Mouse (Mus musculus) forebrain, embryonic 15.5 days (tissue): ENCODE results near the gene Got2. TPM values are rescaled to one million over a fixed set of nuclear protein-coding genes. Genes with fewer than 3 reads are reported as not detected.
A peak's percentile ranks its signal among the peaks of the same experiment; 100 is the strongest.
"Not testable (repeated sequence)": the region's sequence is repeated elsewhere in the genome, so short reads cannot be mapped to it uniquely, and the experiment has no call there.

Experiments
- ATAC-seq: fragments of 200-750 bp; cut with Nextera tagmentation; replicated peaks from 2 replicates; pipeline ENCODE4 v1.8.0; 2017; ENCODE audit warnings: mild to moderate bottlenecking, moderate TSS enrichment, moderate library complexity
- H3K27ac ChIP-seq: fragments of 300-500 bp; sonication (generic); replicated peaks from 2 replicates; pipeline ENCODE4 v1.5.1; 2015; ENCODE audit warnings: mild to moderate bottlenecking, inconsistent platforms
- H3K27me3 ChIP-seq: fragments of 300-500 bp; sonication (generic); 2 replicates; pipeline ENCODE4 v1.6.1; 2015; ENCODE audit warnings: inconsistent platforms
- H3K36me3 ChIP-seq: fragments of 300-500 bp; sonication (generic); 2 replicates; pipeline ENCODE4 v1.6.1; 2015; ENCODE audit warnings: mild to moderate bottlenecking, inconsistent platforms
- H3K4me1 ChIP-seq: fragments of 300-500 bp; sonication (generic); 2 replicates; pipeline ENCODE4 v1.6.1; 2015; ENCODE audit warnings: inconsistent platforms
- H3K4me2 ChIP-seq: fragments of 300-500 bp; sonication (generic); replicated peaks from 2 replicates; pipeline ENCODE4 v1.6.1; 2015; ENCODE audit warnings: mild to moderate bottlenecking, inconsistent platforms
- H3K4me3 ChIP-seq: fragments of 300-500 bp; sonication (generic); 2 replicates; pipeline ENCODE4 v1.5.1; 2015; ENCODE audit warnings: mild to moderate bottlenecking, inconsistent platforms
- H3K9ac ChIP-seq: fragments of 300-500 bp; sonication (generic); replicated peaks from 2 replicates; pipeline ENCODE4 v1.6.1; 2015; ENCODE audit warnings: mild to moderate bottlenecking, inconsistent platforms
- H3K9me3 ChIP-seq: fragments of 300-500 bp; sonication (generic); 2 replicates; pipeline ENCODE4 v1.6.1; 2016; ENCODE audit warnings: inconsistent platforms
- WGBS: fragments of 180-500 bp; shearing (Covaris S2); methylation state at CpG from one replicate; pipeline ENCODE4 v1.1.7; 2015; ENCODE audit warnings: mixed read lengths; 5-methylcytosine and 5-hydroxymethylcytosine counted together
- polyA plus RNA-seq: library from polyadenylated mRNA; unstranded; fragments of >200 nt; fragmentation: Nextera tagmentation; extraction: Ambion mirVana; gene quantifications from 2 replicates; pipeline ENCODE4 v1.2.1, GENCODE M21; 2015

Gene Got2
- polyA plus RNA-seq, 1 experiment from 2014 or later = 160 TPM

DNA sequence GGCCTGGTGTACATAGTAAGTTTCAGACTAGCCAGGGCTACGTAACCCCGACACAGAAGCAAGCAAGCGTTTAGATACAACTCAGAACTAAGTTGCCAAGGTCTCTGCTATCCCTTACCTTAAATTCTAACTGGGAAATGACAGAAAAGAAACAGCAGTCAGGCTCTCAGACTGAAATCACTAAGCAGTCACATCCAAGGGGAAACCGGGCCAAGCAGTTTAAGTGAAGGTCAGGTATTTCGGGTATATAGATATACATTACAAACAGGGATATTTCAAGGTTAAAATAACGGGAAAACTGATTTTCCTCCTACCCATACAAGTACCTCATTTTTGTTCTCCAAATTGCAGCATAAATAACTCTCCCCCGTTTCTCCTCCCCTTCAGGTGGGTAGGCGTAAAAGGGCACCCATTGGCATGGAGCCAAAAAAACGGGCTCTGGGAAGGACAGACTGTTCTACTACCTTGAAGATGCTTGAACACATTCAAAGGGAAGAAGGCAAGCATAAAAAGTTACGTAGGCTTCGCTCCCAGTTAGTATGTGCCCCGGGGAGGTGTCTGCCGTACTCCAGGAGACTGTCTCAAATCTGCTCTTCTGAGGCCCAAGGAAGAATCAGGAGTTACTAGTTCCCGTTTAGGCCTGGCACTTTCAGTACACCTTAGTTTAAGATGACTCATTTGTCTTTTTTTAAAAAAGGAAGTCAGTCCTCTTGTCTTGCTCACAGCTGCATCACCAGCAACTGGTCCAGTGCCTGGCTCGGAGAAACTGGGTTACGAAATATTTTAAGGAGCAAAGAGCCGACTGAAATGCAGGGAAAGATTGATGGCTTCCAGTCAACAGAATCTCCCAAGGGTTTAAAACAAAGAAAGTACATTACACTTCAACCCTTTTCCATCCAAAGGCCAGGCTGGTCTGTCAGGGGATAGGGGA lies 1.4 kb downstream of the Got2 start:
- Histone ChIP-seq H3K9me3 (no peaks in the 10 kb centered on the region), H3K27me3 (no peaks in the 10 kb centered on the region), H3K36me3 (no peaks in the 10 kb centered on the region), H3K4me3 (peak overlapping the region; percentile 100), H3K4me1 (peaks cover 23% of the 10 kb centered on the region), H3K4me2 (peak overlapping the region; percentile 85), H3K9ac (peak overlapping the region; percentile 75), H3K27ac (0 out of 2 replicates have a peak overlapping the region, but pooled peaks have one; percentile 77)
- ATAC-seq = 0 out of 2 replicates have a peak, but pooled peaks have one; percentile 1
- 66% methylated on average over 17 of the region's 17 CpGs for WGBS

DNA sequence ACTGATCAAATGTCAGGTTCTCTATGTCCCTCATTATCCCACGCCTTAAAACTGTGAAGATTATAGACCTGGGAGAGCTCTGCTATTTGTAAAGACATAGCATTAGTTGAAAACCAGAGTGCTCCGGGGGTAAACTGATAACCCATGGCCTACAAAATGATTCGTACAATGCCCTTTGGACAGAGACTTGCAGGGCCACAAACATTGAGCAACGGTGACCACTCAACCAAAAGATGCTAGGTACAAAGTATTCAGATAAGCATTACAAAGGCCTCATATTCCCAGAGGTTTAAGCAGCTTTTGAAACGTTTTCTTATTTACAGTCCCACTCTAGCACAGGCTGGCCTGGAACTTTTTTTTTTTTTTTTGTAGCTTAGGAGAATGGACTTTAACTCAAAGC lies 2.4 kb downstream of the Got2 start:
- H3K4me2 ChIP-seq = no peak overlapping the region
- 80% methylated on average over 5 of the region's 5 CpGs for WGBS

DNA sequence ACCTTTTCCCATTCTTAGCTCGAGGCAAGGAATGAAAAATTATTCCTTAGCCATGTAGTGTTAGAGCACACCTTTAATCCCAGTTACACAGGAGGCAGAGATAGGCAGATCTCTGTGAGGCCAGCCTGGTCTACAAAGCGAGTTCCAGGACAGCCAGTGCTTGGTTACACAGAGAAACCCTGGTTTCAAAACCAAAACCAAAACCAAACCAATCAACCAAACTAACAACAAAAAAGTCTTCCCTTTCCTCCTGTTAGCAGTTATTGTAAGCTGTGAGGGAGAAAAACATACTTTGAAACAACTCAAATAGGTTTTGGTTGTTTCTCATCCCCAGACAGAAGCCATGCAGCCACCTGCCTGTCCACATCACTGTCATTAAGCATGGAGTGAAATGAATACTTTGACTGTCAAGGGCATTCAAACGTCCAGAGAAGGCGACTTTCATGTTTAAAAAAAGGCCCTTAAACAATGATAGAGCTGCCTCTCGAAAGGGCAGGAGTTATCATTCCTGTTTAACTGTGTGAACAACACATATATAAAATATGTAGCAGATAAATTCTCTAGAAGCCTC lies 3.0 kb downstream of the Got2 start:
- 77% methylated on average over 5 of the region's 5 CpGs for WGBS
- ATAC-seq = no peak
- Histone ChIP-seq H3K4me3 (no peak overlapping the region), H3K36me3 (no peaks in the 10 kb centered on the region), H3K4me1 (peaks cover 23% of the 10 kb centered on the region), H3K9ac (no peak overlapping the region), H3K27me3 (no peaks in the 10 kb centered on the region), H3K4me2 (no peak overlapping the region), H3K9me3 (no peaks in the 10 kb centered on the region), H3K27ac (no peak overlapping the region)

More for the DNA sequence above, 2.4 kb downstream of the Got2 start:
- no peak overlapping the region for H3K27ac ChIP-seq
- peaks cover 23% of the 10 kb centered on the region for H3K4me1 ChIP-seq
- no peak for ATAC-seq
- H3K9ac ChIP-seq = no peak overlapping the region
- no peaks in the 10 kb centered on the region for H3K9me3 ChIP-seq
- H3K36me3 ChIP-seq = no peaks in the 10 kb centered on the region
- H3K27me3 ChIP-seq = no peaks in the 10 kb centered on the region
- no peak overlapping the region for H3K4me3 ChIP-seq

DNA sequence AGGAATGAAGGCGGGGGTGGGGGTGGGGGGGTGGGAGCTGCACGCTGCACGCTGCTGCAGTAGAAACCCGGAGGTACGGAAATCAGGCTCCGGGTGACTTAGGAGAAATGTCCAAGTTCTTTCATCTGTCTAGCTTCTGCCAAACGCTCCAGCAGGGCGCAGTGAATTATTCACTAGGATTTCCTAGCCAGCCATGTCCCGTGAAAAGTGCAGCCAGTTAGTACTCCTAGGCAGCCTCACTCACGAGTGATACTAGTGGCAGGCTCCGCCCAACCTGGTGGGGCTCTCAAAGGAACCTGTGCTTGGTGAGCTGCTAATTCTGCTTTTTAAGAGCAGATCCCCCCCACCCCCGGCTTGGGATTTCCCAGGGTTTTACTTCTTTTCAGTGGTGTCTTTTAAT lies 3.9 kb downstream of the Got2 start:
- ATAC-seq = no peak
- no peaks in the 10 kb centered on the region for H3K9me3 ChIP-seq
- H3K4me3 ChIP-seq = no peak overlapping the region
- no peak overlapping the region for H3K9ac ChIP-seq
- WGBS = 84% methylated on average over 12 of the region's 12 CpGs
- no peak overlapping the region for H3K27ac ChIP-seq
- no peaks in the 10 kb centered on the region for H3K36me3 ChIP-seq
- H3K4me2 ChIP-seq = no peak overlapping the region
- H3K4me1 ChIP-seq = peaks cover 23% of the 10 kb centered on the region
- H3K27me3 ChIP-seq = no peaks in the 10 kb centered on the region

DNA sequence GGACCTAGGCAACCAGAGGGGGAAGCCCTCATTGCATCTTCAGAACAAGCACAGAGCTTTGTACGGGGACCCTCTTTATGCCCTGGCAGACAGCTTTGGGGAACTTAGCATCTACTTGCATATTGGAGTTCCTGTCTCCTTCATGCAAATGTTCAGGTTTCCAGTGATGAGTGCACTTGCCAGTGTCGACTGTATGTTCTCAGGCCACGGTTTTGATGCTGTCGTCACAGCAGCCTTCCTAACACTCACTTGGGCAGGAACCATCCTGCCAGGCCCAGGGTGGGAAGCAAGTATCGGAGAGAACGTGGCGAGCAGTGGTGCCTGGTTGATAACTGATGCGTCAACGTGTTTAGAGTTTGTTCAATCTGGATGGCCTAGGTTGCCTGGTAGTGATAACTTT lies 6.2 kb downstream of the Got2 start:
- H3K4me2 ChIP-seq = no peak overlapping the region
- no peaks in the 10 kb centered on the region for H3K27me3 ChIP-seq
- ATAC-seq = no peak
- 91% methylated on average over 9 of the region's 9 CpGs for WGBS
- no peak overlapping the region for H3K27ac ChIP-seq
- H3K9me3 ChIP-seq = no peaks in the 10 kb centered on the region
- H3K9ac ChIP-seq = no peak overlapping the region
- H3K4me3 ChIP-seq = no peak overlapping the region
- H3K36me3 ChIP-seq = peaks cover 3% of the 10 kb centered on the region
- peaks cover 29% of the 10 kb centered on the region for H3K4me1 ChIP-seq

DNA sequence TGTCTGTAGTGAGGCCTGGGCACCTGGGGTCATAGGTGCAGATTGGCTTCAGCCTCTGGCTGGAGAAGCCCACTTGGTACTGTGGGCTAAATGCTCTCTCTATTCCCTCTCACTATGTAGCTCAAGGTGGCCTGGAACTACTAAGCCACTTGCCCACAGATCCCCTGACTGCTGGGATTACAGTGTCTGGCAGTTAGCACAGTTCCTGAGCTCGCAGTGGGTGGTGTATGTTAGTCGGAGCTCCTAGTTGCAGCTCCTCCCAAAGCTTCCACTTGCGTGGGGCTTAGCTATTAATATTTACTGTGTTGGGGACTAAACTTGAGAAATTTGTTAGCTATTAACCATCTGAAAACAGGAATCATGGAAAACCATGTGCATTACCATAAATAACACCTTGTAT lies 6.8 kb downstream of the Got2 start:
- Histone ChIP-seq H3K4me3 (no peak overlapping the region), H3K36me3 (peaks cover 10% of the 10 kb centered on the region), H3K27ac (no peak overlapping the region), H3K9ac (no peak overlapping the region), H3K4me1 (peaks cover 22% of the 10 kb centered on the region), H3K9me3 (no peaks in the 10 kb centered on the region), H3K27me3 (no peaks in the 10 kb centered on the region), H3K4me2 (no peak overlapping the region)
- no peak for ATAC-seq
- WGBS = 84% methylated on average over 3 of the region's 3 CpGs

DNA sequence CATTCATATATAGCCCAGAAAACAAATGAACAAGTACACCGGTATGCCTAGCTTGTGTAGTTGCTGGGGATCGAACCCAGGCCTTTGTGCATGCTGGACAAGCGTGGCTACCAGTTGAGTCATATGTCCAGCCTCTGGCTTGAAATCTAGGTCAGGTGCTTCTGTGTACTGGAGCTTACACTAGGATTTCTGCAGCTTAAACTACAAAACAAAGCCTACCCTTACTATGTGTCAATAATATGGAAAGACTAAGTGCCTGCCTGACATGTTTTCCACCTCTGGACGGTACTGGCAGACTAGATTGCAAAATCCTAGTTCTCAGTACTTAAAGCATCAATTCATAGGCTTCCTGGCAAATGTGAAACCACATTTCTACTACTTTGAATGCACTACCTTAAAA lies 8.5 kb downstream of the Got2 start:
- H3K27ac ChIP-seq = no peak overlapping the region
- 84% methylated on average over 4 of the region's 4 CpGs for WGBS
- ATAC-seq = no peak

DNA sequence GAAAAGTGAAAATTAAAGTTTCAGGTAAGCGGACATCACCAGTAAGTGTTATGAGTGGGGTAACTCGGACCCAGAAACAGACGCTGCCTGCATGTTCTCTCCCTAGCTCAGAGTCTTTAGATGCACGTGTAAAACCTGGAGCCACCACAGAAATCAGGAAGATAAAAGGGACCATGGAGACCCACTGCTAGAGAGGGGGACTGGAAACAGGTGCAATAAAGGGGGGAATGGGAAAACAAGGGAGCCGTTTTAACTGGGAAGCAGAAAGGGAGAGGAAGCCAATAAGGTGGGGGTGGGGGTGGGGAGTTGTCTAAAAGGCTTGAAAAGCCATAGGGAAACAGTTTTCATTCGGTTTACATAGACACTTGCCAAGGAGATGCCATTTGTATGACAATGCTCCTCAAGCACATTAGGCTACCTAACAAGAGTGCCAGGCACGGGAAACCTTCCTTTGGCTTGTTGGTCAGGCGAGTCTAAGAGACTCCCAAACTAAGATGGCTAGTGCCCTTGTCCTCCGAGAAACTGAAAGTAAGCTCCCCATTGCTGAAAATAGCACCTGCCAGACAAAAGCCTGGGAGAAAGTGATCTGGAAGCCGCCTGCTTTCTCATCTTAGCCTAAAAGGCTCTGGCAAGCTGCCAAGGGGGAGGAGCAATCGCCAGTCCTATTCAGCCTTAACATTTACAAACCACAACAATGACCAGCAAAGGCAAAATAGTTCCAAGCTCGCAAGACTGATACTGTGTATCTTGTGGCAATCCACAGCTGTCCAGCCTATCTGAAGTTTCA lies 10.0 kb downstream of the Got2 start:
- H3K9me3 ChIP-seq = no peaks in the 10 kb centered on the region
- peak overlapping the region; percentile 71 for H3K27ac ChIP-seq
- H3K4me1 ChIP-seq = peaks cover 12% of the 10 kb centered on the region
- peaks cover 39% of the 10 kb centered on the region for H3K36me3 ChIP-seq
- peak overlapping the region; percentile 30 for H3K4me3 ChIP-seq
- peak overlapping the region; percentile 43 for H3K9ac ChIP-seq
- peak overlapping the region; percentile 44 for H3K4me2 ChIP-seq
- ATAC-seq = peak; percentile 69
- WGBS = 15% methylated on average over 12 of the region's 12 CpGs
- H3K27me3 ChIP-seq = no peaks in the 10 kb centered on the region

More for the DNA sequence above, 8.5 kb downstream of the Got2 start:
- Histone ChIP-seq H3K9ac (no peak overlapping the region), H3K4me1 (peaks cover 12% of the 10 kb centered on the region), H3K4me3 (no peak overlapping the region), H3K36me3 (peaks cover 25% of the 10 kb centered on the region), H3K4me2 (no peak overlapping the region), H3K9me3 (no peaks in the 10 kb centered on the region), H3K27me3 (no peaks in the 10 kb centered on the region)

DNA sequence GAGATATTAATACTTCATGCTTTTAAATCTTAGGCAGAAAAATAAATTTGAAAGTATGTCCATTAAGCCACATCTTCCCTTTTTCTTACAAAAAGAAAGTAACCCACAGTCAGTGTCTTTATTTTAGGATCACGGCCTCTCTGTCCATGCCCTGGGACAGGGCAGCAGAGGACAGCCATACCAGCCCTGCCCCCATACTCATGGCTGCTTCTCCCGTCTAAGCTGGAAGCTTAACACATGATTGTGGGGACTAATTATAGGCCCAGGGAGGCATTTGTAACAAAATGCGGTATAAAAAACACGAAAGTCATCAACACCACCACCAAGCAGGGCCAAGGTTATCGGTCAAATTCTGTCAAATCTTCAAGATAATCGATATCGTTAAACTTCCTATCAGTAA lies 13.1 kb downstream of the Got2 start:
- Histone ChIP-seq H3K4me1 (peaks cover 12% of the 10 kb centered on the region), H3K36me3 (peaks cover 63% of the 10 kb centered on the region), H3K9me3 (no peaks in the 10 kb centered on the region), H3K27me3 (no peaks in the 10 kb centered on the region), H3K27ac (no peak overlapping the region), H3K4me3 (no peak overlapping the region), H3K4me2 (no peak overlapping the region), H3K9ac (no peak overlapping the region)
- ATAC-seq = no peak
- WGBS = 94% methylated on average over 7 of the region's 7 CpGs

DNA sequence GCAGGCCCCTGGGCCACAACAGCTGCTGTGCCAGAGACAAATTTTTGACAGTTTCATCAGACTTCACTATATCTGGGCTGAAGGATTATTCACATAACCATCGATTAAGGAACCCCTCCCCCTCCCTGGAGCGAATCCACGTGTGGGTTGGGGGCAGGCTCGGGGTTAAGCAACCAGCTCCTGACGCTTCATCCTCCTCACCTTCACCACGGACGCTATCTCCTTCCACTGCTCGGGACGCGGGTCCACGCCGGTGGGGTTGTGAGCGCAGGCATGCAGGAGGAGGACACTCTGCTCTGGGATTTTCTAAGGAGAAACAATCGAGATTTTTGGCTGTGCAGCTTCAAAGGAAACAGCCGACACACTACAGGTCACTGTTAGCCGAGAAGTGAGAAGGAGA lies 16.7 kb downstream of the Got2 start:
- Histone ChIP-seq H3K4me2 (no peak overlapping the region), H3K27me3 (no peaks in the 10 kb centered on the region), H3K27ac (no peak overlapping the region), H3K9me3 (no peaks in the 10 kb centered on the region), H3K36me3 (peaks cover 88% of the 10 kb centered on the region), H3K4me3 (no peak overlapping the region), H3K4me1 (no peaks in the 10 kb centered on the region), H3K9ac (no peak overlapping the region)
- 93% methylated on average over 16 of the region's 16 CpGs for WGBS
- no peak for ATAC-seq

DNA sequence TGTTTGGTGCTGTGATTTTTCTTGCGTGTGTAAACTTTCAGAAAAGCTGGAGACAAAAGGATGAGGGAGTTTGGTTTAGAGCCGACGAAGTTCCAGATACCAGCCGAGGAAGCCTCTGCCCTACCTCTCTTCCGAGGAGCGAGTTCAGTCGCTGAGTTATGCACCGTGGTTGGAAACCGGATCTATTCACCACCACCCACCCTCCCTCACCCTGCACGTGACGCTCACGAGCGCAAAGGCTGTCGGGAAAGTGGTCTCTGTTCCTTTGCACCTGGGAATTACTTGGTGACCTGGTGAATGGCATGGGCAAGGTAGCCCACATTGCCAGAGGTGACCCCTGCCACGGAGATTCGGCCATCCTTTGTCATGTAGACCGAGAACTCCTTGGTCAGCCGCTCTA lies 23.5 kb downstream of the Got2 start:
- H3K9me3 ChIP-seq, H3K4me1 ChIP-seq, H3K4me3 ChIP-seq, ATAC-seq, H3K27ac ChIP-seq, H3K9ac ChIP-seq, H3K27me3 ChIP-seq, H3K4me2 ChIP-seq: not testable (repeated sequence)
- peaks cover 47% of the 10 kb centered on the region for H3K36me3 ChIP-seq
- 97% methylated on average over 18 of the region's 18 CpGs for WGBS
